ENCODE assay signal across 8 mouse cellular contexts in genomic region chr7:130592975-130593374, GRCm38 (mm10). TPM values are rescaled to one million over a fixed set of nuclear protein-coding genes. Genes with fewer than 3 reads are reported as not detected.
DNase-seq lines count a peak whose midpoint lies in the region; ATAC-seq and TF ChIP-seq lines count a peak whose summit lies in the region.
"Not testable (repeated sequence)": the region's sequence is repeated elsewhere in the genome, so short reads cannot be mapped to it uniquely, and the experiment has no call there.
"Had no signal": no experiment of that assay in that cellular context is flagged by ENCODE, and none has a peak within 500 bp of the region (broad histone marks: within the 10 kb centered on the region; RNA-seq: fewer than 3 reads in every experiment).

No protein-coding gene starts in this region.

- not testable (repeated sequence) for H3K9ac ChIP-seq in forebrain, embryonic 14.5 days (ENCODE audit: low read length); heart, postnatal 0 days (replicated peaks; ENCODE audit: low read depth, low read length); hindbrain, postnatal 0 days (replicated peaks; ENCODE audit: low read length); kidney, embryonic 16.5 days (replicated peaks; ENCODE audit: low read length); liver, embryonic 14.5 days (replicated peaks); lung, postnatal 0 days (replicated peaks; ENCODE audit: low read depth)

- peak; percentile 16 for ATAC-seq in forebrain, embryonic 14.5 days
- peak; percentile 19 for ATAC-seq in heart, postnatal 0 days (ENCODE audit: insufficient read depth, low read depth)
- peak; percentile 25 for ATAC-seq in hindbrain, postnatal 0 days
- peak; percentile 58 for ATAC-seq in kidney, embryonic 16.5 days (ENCODE audit: low FRiP score, low TSS enrichment)
- 0 out of 2 replicates have a peak, but pooled peaks have one; percentile 14 for ATAC-seq in liver, embryonic 14.5 days (ENCODE audit: insufficient read depth)
- peak; percentile 2; the same call in 1 of the 2 replicates for ATAC-seq in lung, postnatal 0 days
- 0 out of 2 replicates have a peak, but pooled peaks have one; percentile 7 for ATAC-seq in monocyte, adult 5-6 weeks (replicated peaks; ENCODE audit: insufficient number of reproducible peaks, low FRiP score, low TSS enrichment, poor library complexity, severe bottlenecking)

- H3K27ac ChIP-seq in forebrain, embryonic 14.5 days (ENCODE audit: low read depth, low read length); heart, postnatal 0 days (ENCODE audit: low read depth); hindbrain, postnatal 0 days; kidney, embryonic 16.5 days (ENCODE audit: low read length); liver, embryonic 14.5 days; lung, postnatal 0 days (ENCODE audit: low read length): not testable (repeated sequence)

- not testable (repeated sequence) for H3K4me2 ChIP-seq in forebrain, embryonic 14.5 days (ENCODE audit: low read length); heart, postnatal 0 days (ENCODE audit: low read depth, low read length); hindbrain, postnatal 0 days (ENCODE audit: low read depth, low read length); kidney, embryonic 16.5 days (replicated peaks; ENCODE audit: low read depth, low read length); liver, embryonic 14.5 days (ENCODE audit: low read depth); lung, postnatal 0 days (replicated peaks; ENCODE audit: low read depth, low read length)

- no CpG with 5 or more reads among the region's 11 CpGs for WGBS in forebrain, embryonic 14.5 days
- no CpG with 5 or more reads among the region's 11 CpGs for WGBS in heart, postnatal 0 days
- no CpG with 5 or more reads among the region's 11 CpGs for WGBS in hindbrain, postnatal 0 days
- WGBS in kidney, embryonic 16.5 days = no CpG with 5 or more reads among the region's 11 CpGs
- no CpG with 5 or more reads among the region's 11 CpGs for WGBS in liver, embryonic 14.5 days (ENCODE audit: insufficient replicate concordance)
- no CpG with 5 or more reads among the region's 11 CpGs for WGBS in lung, postnatal 0 days

- not testable (repeated sequence) for H3K4me3 ChIP-seq in forebrain, embryonic 14.5 days (ENCODE audit: low read depth, low read length); heart, postnatal 0 days (ENCODE audit: low read depth, low read length); hindbrain, postnatal 0 days (ENCODE audit: low read length); kidney, embryonic 16.5 days (ENCODE audit: low read length); liver, embryonic 14.5 days (ENCODE audit: insufficient read depth in 1 of 2, low read depth in 2 of 2, low read length in 2 of 2); lung, postnatal 0 days (ENCODE audit: low read depth, low read length)

- H3K9me3 ChIP-seq in forebrain, embryonic 14.5 days (replicated peaks; ENCODE audit: control insufficient read depth, low read length); heart, postnatal 0 days (replicated peaks; ENCODE audit: control insufficient read depth, low read length); hindbrain, postnatal 0 days (ENCODE audit: low read length); kidney, embryonic 16.5 days (ENCODE audit: low read length); liver, embryonic 14.5 days (ENCODE audit: control insufficient read depth, low read length); lung, postnatal 0 days (ENCODE audit: low read length): not testable (repeated sequence)

- TF ChIP-seq EP300 in heart, postnatal 0 days (IDR thresholded peaks at IDR 0.05; ENCODE audit: low read depth); liver, embryonic 14.5 days (IDR thresholded peaks at IDR 0.05; ENCODE audit: low read depth); lung, postnatal 0 days (IDR thresholded peaks at IDR 0.05): not testable (repeated sequence)

- H3K27me3 ChIP-seq in forebrain, embryonic 14.5 days (replicated peaks; ENCODE audit: control insufficient read depth, insufficient read depth, low read length); heart, postnatal 0 days (ENCODE audit: control insufficient read depth, insufficient read depth, low read length); hindbrain, postnatal 0 days (ENCODE audit: insufficient read depth, low read length); kidney, embryonic 16.5 days (ENCODE audit: insufficient read depth, low read length); liver, embryonic 14.5 days (ENCODE audit: control insufficient read depth, insufficient read depth, low read length); lung, postnatal 0 days (replicated peaks; ENCODE audit: insufficient read depth, low read length): not testable (repeated sequence)

- TF ChIP-seq CTCF in heart, postnatal 0 days (IDR thresholded peaks at IDR 0.05; ENCODE audit: low read depth); hindbrain, postnatal 0 days (IDR thresholded peaks at IDR 0.05; ENCODE audit: low read depth); liver, embryonic 14.5 days (IDR thresholded peaks at IDR 0.05; ENCODE audit: low read depth); lung, postnatal 0 days (IDR thresholded peaks at IDR 0.05): not testable (repeated sequence)

- peaks cover 14% of the 10 kb centered on the region; the same call in 1 of the 2 replicates for H3K4me1 ChIP-seq in forebrain, embryonic 14.5 days (ENCODE audit: control insufficient read depth, insufficient read depth, low read length)
- not testable (repeated sequence) for H3K4me1 ChIP-seq in heart, postnatal 0 days (ENCODE audit: control insufficient read depth, insufficient read depth); hindbrain, postnatal 0 days (ENCODE audit: insufficient read depth, low read length); kidney, embryonic 16.5 days (ENCODE audit: insufficient read depth, low read length); liver, embryonic 14.5 days (replicated peaks; ENCODE audit: control insufficient read depth in 2 of 2, insufficient read depth in 2 of 2, low read length in 1 of 2); lung, postnatal 0 days (ENCODE audit: insufficient read depth, low read depth, low read length)

- DNase-seq in forebrain, embryonic 14.5 days (ENCODE audit: low spot score); heart, postnatal 0 days (ENCODE audit: low spot score); hindbrain, postnatal 0 days (ENCODE audit: low spot score); liver, embryonic 14.5 days (ENCODE audit: low read depth in 3 of 3, low spot score in 3 of 3); lung, postnatal 0 days (ENCODE audit: low spot score): not testable (repeated sequence)

- not testable (repeated sequence) for H3K36me3 ChIP-seq in forebrain, embryonic 14.5 days (ENCODE audit: control insufficient read depth, insufficient read depth, low read length); heart, postnatal 0 days (replicated peaks; ENCODE audit: control insufficient read depth, insufficient read depth, low read length); hindbrain, postnatal 0 days (ENCODE audit: insufficient read depth, low read length); kidney, embryonic 16.5 days (ENCODE audit: insufficient read depth, low read length); liver, embryonic 14.5 days (replicated peaks; ENCODE audit: control insufficient read depth, insufficient read depth, low read depth); lung, postnatal 0 days (ENCODE audit: insufficient read depth, low read length)

RNA-seq across cellular contexts. Expression of gene Tacc2, which starts 15.7 kb away (rescaled TPM):
- 40.2 and 47.9 TPM in 2 replicates for polyA plus RNA-seq in forebrain, embryonic 14.5 days (2014; fragmentation: Nextera tagmentation; extraction: Ambion mirVana)
- 64.7 and 83.8 TPM in 2 replicates for total RNA-seq in heart, postnatal 0 days (2014; rRNA removed; ENCODE audit: low replicate concordance)
- polyA plus RNA-seq in heart, postnatal 0 days (2015; fragmentation: Nextera tagmentation; extraction: Ambion mirVana) = 33.7 and 39.0 TPM in 2 replicates
- 37.9 and 38.4 TPM in 2 replicates for total RNA-seq in hindbrain, postnatal 0 days (2014; rRNA removed)
- polyA plus RNA-seq in hindbrain, postnatal 0 days (2015; fragmentation: Nextera tagmentation; extraction: Ambion mirVana) = 46.0 and 51.8 TPM in 2 replicates
- 31.3 and 40.0 TPM in 2 replicates for polyA plus RNA-seq in kidney, embryonic 16.5 days (2015; fragmentation: Nextera tagmentation; extraction: Ambion mirVana)
- polyA plus RNA-seq in liver, embryonic 14.5 days (2012; rRNA removed) = 1.6 and 2.0 TPM in 2 replicates
- 2.3 and 2.4 TPM in 2 replicates for polyA plus RNA-seq in liver, embryonic 14.5 days (2014; fragmentation: Nextera tagmentation; extraction: Ambion mirVana)
- 18.9 and 19.8 TPM in 2 replicates for polyA plus RNA-seq in lung, postnatal 0 days (2015; fragmentation: Nextera tagmentation; extraction: Ambion mirVana)
- 0.43 to 1.5 TPM in 2 of 3 replicates, not detected in the other for total RNA-seq in monocyte, adult 5-6 weeks (2017)
- polyA plus RNA-seq: G1E had no signal

RNA-seq across cellular contexts. Expression of gene Nsmce4a, which starts 20.1 kb away (rescaled TPM):
- polyA plus RNA-seq in forebrain, embryonic 14.5 days (2014; fragmentation: Nextera tagmentation; extraction: Ambion mirVana) = 130 and 154 TPM in 2 replicates
- 56.9 and 72.7 TPM in 2 replicates for total RNA-seq in heart, postnatal 0 days (2014; rRNA removed; ENCODE audit: low replicate concordance)
- 96.9 and 107 TPM in 2 replicates for polyA plus RNA-seq in heart, postnatal 0 days (2015; fragmentation: Nextera tagmentation; extraction: Ambion mirVana)
- 32.2 and 42.0 TPM in 2 replicates for total RNA-seq in hindbrain, postnatal 0 days (2014; rRNA removed)
- 82.3 and 91.3 TPM in 2 replicates for polyA plus RNA-seq in hindbrain, postnatal 0 days (2015; fragmentation: Nextera tagmentation; extraction: Ambion mirVana)
- polyA plus RNA-seq in kidney, embryonic 16.5 days (2015; fragmentation: Nextera tagmentation; extraction: Ambion mirVana) = 155 and 159 TPM in 2 replicates
- 31.8 and 53.2 TPM in 2 replicates for polyA plus RNA-seq in liver, embryonic 14.5 days (2012; rRNA removed)
- 115 and 132 TPM in 2 replicates for polyA plus RNA-seq in liver, embryonic 14.5 days (2014; fragmentation: Nextera tagmentation; extraction: Ambion mirVana)
- 101 and 108 TPM in 2 replicates for polyA plus RNA-seq in lung, postnatal 0 days (2015; fragmentation: Nextera tagmentation; extraction: Ambion mirVana)
- total RNA-seq in monocyte, adult 5-6 weeks (2017) = 155 to 185 TPM (median 183 TPM) in 3 replicates

Comparison
In these comparisons a context has a peak if more than half of its experiments do, and no peak if none do; other contexts are left out.
1. ATAC-seq: peak in every context shown above with its lines; median percentile 58 in kidney, embryonic 16.5 days; 25 in hindbrain, postnatal 0 days; 19 in heart, postnatal 0 days; 16 in forebrain, embryonic 14.5 days; 14 in liver, embryonic 14.5 days; 7 in monocyte, adult 5-6 weeks; 2 in lung, postnatal 0 days.